Mouse (Mus musculus) forebrain, embryonic 10.5 days (tissue): ENCODE results near the gene Rps23. TPM values are rescaled to one million over a fixed set of nuclear protein-coding genes. Genes with fewer than 3 reads are reported as not detected.

Experiments
- DNase-seq: peaks from one replicate; pipeline ENCODE4 v3.0.0-alpha.2; 2017; ENCODE audit warnings: low spot score; ENCODE audit errors: extremely low spot score
- H3K27ac ChIP-seq: fragments of 300-500 bp; sonication (generic); 2 replicates; pipeline ENCODE4 v1.5.1; 2016; ENCODE audit warnings: mild to moderate bottlenecking
- H3K27me3 ChIP-seq: fragments of 300-500 bp; sonication (generic); 2 replicates; pipeline ENCODE4 v1.6.1; 2016; ENCODE audit warnings: mild to moderate bottlenecking; ENCODE audit not compliant: poor library complexity, severe bottlenecking
- H3K36me3 ChIP-seq: fragments of 300-500 bp; sonication (generic); replicated peaks from 2 replicates; pipeline ENCODE4 v1.6.1; 2016; ENCODE audit warnings: mild to moderate bottlenecking, moderate library complexity
- H3K4me1 ChIP-seq: fragments of 300-500 bp; sonication (generic); 2 replicates; pipeline ENCODE4 v1.6.1; 2016
- H3K4me3 ChIP-seq: fragments of 300-500 bp; sonication (generic); 2 replicates; pipeline ENCODE4 v1.5.1; 2016; ENCODE audit warnings: mild to moderate bottlenecking, moderate library complexity
- H3K9me3 ChIP-seq: fragments of 300-500 bp; sonication (generic); 2 replicates; pipeline ENCODE4 v1.6.1; 2016; ENCODE audit warnings: mild to moderate bottlenecking, moderate library complexity
- WGBS: fragments of 180-500 bp; shearing (Covaris S2); methylation state at CpG from one replicate; pipeline ENCODE4 v1.1.7; 2016; 5-methylcytosine and 5-hydroxymethylcytosine counted together
- polyA plus RNA-seq: library from polyadenylated mRNA; unstranded; fragments of >200 nt; fragmentation: Nextera tagmentation; extraction: Ambion mirVana; gene quantifications from 2 replicates; pipeline ENCODE4 v1.2.1, GENCODE M21; 2016

Gene Rps23
- 207 and 212 TPM in 2 replicates for polyA plus RNA-seq

DNA sequence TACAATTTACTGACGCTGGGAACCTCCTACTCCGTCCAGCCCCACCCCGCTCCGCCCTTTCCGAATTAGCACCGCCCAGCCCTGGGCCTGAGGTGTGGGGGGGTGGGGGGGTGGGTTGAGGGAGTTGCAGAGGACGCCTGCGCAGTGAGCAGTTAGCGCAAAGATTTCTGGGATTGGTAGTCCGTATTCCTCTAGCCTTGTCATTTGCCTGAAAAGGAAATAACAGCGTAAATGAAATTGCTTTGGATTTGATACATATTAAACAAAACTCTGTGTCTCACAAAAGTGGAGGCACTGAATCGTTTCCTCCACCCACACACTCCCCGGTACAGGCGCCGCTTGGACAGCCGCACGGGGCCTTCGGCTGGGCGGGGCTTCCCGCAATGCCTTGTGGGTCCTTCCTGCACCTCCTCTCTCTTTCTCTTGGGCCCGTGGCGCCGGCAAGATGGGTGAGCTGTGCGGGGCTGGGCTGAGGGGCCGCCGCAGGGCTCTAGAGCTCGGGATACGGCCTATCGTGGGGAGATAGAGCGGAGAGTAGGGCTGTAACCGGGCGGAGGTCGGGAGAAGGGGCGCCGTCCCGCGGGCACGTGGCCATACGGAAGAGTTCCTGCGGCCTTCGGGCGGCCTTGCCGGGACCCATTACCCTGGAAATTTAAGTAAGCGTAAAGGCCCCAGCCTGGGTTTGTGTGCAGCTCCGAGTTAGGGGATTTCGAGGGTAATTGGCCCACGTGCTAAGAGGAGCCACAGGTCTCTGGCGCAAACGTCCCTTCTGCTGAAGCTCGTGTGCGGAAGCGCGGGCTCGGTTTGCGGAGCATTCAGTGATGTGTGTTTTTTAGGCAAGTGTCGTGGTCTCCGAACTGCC lies at the start of gene Rps23:
TSS of gene Rps23 (plus strand) at position 208 of the 862 bp plus-strand sequence.
- H3K4me3 ChIP-seq: peak within 1 kb of the TSS; percentile 91
- H3K27ac ChIP-seq: peak within 1 kb of the TSS; percentile 98
- H3K27me3 ChIP-seq: no peaks in the 10 kb centered on the region
- H3K36me3 ChIP-seq: peaks cover 38% of the 10 kb centered on the region
- under 1% methylated on average over 57 of the region's 57 CpGs for WGBS
- peak; percentile 89 for DNase-seq
- H3K4me1 ChIP-seq: peaks cover 7% of the 10 kb centered on the region; the same call in 1 of the 2 replicates
- no peaks in the 10 kb centered on the region for H3K9me3 ChIP-seq

- 85% methylated on average over 1 of the region's 1 CpGs for WGBS
Observed at GRCm38 (mm10) chr13:90881727-90882429, 40.9 kb upstream of the Rps23 start.

DNA sequence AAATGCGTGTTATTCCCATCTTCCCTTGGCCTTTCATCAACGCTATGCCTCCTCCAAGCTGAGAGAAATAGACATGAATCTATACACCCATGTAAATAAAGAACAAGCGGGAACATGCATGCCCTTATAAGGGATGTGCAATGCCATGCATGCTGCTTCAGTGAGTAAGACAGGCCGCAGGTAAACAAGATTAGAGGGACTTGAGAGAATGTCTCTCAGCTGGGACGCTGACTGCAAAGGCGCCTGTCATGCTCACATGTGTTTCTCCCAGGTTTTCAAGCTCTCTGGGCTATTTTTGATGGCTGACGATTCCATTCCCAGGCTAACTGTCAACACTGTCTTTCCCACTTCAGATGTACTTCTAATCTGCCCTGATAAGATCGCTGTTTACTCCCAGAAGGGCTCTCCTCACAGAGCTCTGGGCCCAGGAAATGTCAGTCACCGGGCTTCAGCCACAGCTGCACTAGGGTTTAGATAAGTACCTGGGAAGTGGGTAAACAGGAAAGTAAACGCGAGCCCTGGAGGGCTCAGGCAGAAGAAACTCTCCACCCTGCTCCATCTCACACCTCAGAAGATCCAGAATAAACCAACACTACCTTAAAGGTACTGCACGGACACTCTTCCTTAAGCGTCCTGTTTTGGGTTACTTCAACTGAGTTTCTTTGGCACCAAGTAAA lies 36.8 kb upstream of the Rps23 start:
- Histone ChIP-seq H3K27ac (no peak overlapping the region), H3K27me3 (peaks cover 8% of the 10 kb centered on the region), H3K36me3 (no peaks in the 10 kb centered on the region), H3K9me3 (no peaks in the 10 kb centered on the region), H3K4me3 (peak overlapping the region; percentile 51), H3K4me1 (peaks cover 7% of the 10 kb centered on the region)
- WGBS: 54% methylated on average over 13 of the region's 13 CpGs
- DNase-seq: no peak

More at GRCm38 (mm10) chr13:90881727-90882429, 40.9 kb upstream of the Rps23 start:
- DNase-seq: no peak
- H3K4me3 ChIP-seq: no peak overlapping the region
- H3K36me3 ChIP-seq: no peaks in the 10 kb centered on the region
- H3K27ac ChIP-seq: no peak overlapping the region
- peaks cover 7% of the 10 kb centered on the region for H3K4me1 ChIP-seq
- H3K9me3 ChIP-seq: no peaks in the 10 kb centered on the region
- H3K27me3 ChIP-seq: peaks cover 8% of the 10 kb centered on the region

DNA sequence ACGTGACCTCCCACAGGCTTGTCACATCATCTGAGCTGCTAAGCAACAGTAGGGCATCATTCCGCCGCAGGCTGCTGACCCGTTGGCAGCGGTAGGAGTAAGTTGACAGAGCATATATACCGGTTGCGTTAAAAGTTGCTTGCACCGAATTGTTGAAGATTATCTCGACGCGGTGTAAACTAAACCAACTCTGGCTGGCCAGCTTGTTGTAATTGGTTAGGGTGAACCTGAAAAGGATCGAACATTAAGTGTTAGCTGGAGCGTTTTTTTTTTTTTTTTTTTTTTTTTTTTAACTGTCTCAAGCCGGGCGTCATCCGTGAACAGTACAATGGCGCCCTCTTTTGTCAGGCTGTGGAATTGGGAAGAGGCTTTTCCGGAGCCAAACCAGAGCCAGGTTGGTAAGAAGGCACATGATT lies 36.2 kb upstream of the Rps23 start:
- Histone ChIP-seq H3K36me3 (no peaks in the 10 kb centered on the region), H3K27ac (no peak overlapping the region), H3K4me1 (peaks cover 7% of the 10 kb centered on the region), H3K4me3 (peak overlapping the region; percentile 51), H3K9me3 (no peaks in the 10 kb centered on the region), H3K27me3 (peaks cover 8% of the 10 kb centered on the region)
- 1% methylated on average over 18 of the region's 18 CpGs for WGBS
- DNase-seq: peak; percentile 65

DNA sequence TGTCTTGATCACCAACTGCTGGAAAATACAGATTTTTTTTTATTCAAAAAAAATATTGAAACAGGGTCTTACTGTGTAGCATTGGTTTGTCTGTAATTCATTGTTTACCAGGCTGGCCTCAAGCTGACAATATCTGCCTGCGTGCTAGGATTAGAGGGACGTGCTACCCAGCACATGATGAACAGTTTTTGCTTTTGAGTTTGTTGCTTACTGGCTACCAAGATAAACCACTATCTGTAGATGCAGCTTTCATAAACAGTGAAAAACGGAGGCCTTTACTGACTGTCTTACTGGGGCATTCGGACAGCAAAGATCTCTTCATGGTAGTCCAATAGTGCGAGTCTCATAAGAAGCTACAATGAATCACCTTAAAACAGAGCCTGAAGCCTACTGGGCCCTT lies 32.6 kb upstream of the Rps23 start:
- H3K4me3 ChIP-seq: no peak overlapping the region
- no peak for DNase-seq
- no peaks in the 10 kb centered on the region for H3K36me3 ChIP-seq
- H3K27ac ChIP-seq: no peak overlapping the region
- H3K4me1 ChIP-seq: peaks cover 7% of the 10 kb centered on the region
- H3K9me3 ChIP-seq: no peaks in the 10 kb centered on the region
- peaks cover 8% of the 10 kb centered on the region for H3K27me3 ChIP-seq
- WGBS: 94% methylated on average over 5 of the region's 5 CpGs

- 93% methylated on average over 4 of the region's 4 CpGs for WGBS
- DNase-seq: no peak
- H3K9me3 ChIP-seq: no peaks in the 10 kb centered on the region
- H3K4me3 ChIP-seq: no peak overlapping the region
- no peak overlapping the region for H3K27ac ChIP-seq
- H3K27me3 ChIP-seq: no peaks in the 10 kb centered on the region
- no peaks in the 10 kb centered on the region for H3K36me3 ChIP-seq
- H3K4me1 ChIP-seq: peaks cover 7% of the 10 kb centered on the region
Observed at GRCm38 (mm10) chr13:90894819-90895218, 27.9 kb upstream of the Rps23 start.

- peaks cover 7% of the 10 kb centered on the region for H3K4me1 ChIP-seq
- H3K9me3 ChIP-seq: no peaks in the 10 kb centered on the region
- H3K27me3 ChIP-seq: no peaks in the 10 kb centered on the region
- no peak overlapping the region for H3K4me3 ChIP-seq
- no peak overlapping the region for H3K27ac ChIP-seq
- WGBS: 18% methylated on average over 2 of the region's 2 CpGs
- no peak for DNase-seq
- H3K36me3 ChIP-seq: no peaks in the 10 kb centered on the region
Observed at GRCm38 (mm10) chr13:90896098-90896497, 26.7 kb upstream of the Rps23 start.

DNA sequence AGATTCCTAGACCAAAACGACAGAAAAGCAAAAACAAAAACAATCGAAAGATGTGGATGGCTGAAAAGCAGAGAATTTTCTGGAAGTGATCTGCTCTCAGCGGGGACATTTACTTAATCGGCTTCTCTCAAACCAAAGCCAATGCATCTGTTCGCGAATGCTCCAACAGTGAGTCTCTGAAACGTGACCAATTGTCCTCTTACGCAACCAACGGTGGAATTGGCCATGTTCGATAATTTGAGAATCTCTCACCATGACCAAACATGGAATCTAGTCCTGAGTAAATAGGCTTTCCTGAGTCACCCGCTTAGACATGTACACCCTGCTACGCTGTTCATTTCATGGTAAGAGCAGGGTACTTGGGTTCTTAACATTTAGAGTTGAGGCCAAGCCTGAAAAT lies 25.9 kb upstream of the Rps23 start:
- 90% methylated on average over 12 of the region's 12 CpGs for WGBS
- Histone ChIP-seq H3K36me3 (no peaks in the 10 kb centered on the region), H3K4me1 (peaks cover 7% of the 10 kb centered on the region), H3K4me3 (no peak overlapping the region), H3K27me3 (no peaks in the 10 kb centered on the region), H3K9me3 (no peaks in the 10 kb centered on the region), H3K27ac (no peak overlapping the region)
- DNase-seq: no peak

DNA sequence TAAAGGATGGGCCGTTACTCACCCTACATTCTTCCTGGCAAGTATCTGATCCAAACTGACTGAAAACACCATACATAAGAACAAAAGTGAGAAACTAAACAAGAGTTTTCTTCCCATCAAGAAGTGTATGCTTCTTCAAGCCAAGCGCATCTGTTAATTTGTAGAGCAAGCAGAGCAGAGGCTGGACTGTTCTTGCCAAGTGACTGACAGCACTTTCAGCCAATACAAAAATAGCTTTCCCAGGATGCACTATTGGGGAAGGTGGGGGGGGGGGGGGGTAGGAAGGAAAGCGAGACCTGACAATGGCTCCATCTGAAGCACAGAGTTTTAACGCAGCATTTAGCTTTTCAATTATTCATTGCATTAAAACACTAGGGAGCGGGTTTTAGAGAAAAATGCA lies 17.6 kb upstream of the Rps23 start, which contains the start of gene Atp6ap1l:
TSS of gene Atp6ap1l (minus strand) at position 180 of the 400 bp plus-strand sequence.
- Histone ChIP-seq H3K4me3 (no peak within 1 kb of the TSS), H3K27me3 (no peaks in the 10 kb centered on the region), H3K27ac (no peak within 1 kb of the TSS), H3K9me3 (no peaks in the 10 kb centered on the region), H3K36me3 (no peaks in the 10 kb centered on the region), H3K4me1 (no peaks in the 10 kb centered on the region)
- 91% methylated on average over 5 of the region's 5 CpGs for WGBS
- DNase-seq: no peak

- no peak for DNase-seq
- Histone ChIP-seq H3K9me3 (no peaks in the 10 kb centered on the region), H3K36me3 (no peaks in the 10 kb centered on the region), H3K27me3 (no peaks in the 10 kb centered on the region), H3K4me1 (no peaks in the 10 kb centered on the region), H3K27ac (no peak overlapping the region), H3K4me3 (no peak overlapping the region)
- 89% methylated on average over 12 of the region's 12 CpGs for WGBS
Observed at GRCm38 (mm10) chr13:90907376-90907775, 15.4 kb upstream of the Rps23 start.

DNA sequence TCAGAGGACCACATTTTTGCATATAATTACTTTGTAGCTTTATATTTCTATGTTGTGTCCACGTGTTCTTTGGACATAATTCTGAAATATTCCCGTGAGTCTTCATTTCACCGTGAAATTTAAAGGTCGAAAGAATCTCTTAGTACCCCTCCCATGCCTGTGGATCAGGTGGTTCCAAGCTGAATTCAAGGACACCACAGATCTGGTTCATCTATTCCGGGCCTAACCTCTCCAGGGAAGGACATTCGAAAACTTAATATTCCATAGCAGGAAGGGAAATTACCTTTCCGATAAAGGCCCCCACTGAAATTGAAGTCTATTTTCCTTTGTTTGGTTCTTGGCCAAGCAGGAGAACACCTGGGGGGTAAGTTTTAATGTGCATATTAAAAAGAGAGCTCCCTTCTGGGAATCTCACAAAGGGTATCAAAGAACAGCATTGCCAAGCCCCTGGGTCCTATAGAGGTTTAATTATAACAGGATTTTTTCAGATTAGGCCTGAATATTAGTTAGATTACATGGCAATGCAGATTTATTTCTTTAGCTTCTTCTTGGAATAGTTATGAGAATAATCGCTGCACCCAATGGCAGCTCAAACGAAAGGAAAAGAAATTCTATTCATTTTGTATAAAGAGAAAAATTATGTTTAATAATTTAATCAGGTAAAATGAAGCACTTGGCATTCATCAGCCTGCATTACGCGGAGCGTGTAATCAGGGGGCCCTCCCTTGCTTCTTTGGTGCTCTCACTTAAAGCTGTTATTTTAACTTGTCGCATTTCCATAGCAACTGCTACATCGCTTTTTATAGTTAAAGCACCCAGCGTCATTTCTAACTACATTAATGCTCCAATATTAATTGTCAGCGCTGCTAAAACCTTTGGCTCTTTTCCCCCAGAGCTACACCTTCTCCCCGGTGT lies 9.7 kb upstream of the Rps23 start:
- 75% methylated on average over 17 of the region's 17 CpGs for WGBS
- Histone ChIP-seq H3K4me3 (no peak overlapping the region), H3K9me3 (no peaks in the 10 kb centered on the region), H3K27me3 (no peaks in the 10 kb centered on the region), H3K4me1 (peaks cover 20% of the 10 kb centered on the region), H3K27ac (peak overlapping the region; percentile 80), H3K36me3 (no peaks in the 10 kb centered on the region)
- DNase-seq: no peak
